Mouse (Mus musculus) T-helper 1 cell (primary cell): ENCODE results near the gene A4galt.

Experiments used
- in situ Hi-C: fragments of 300-600 bp; cut with MboI, MseI; formaldehyde crosslinking; loops from one replicate; pipeline ENCODE4 v1.15.1; 2025; ENCODE audit warnings: high pct_unique_total_duplicates

Gene A4galt

DNA sequence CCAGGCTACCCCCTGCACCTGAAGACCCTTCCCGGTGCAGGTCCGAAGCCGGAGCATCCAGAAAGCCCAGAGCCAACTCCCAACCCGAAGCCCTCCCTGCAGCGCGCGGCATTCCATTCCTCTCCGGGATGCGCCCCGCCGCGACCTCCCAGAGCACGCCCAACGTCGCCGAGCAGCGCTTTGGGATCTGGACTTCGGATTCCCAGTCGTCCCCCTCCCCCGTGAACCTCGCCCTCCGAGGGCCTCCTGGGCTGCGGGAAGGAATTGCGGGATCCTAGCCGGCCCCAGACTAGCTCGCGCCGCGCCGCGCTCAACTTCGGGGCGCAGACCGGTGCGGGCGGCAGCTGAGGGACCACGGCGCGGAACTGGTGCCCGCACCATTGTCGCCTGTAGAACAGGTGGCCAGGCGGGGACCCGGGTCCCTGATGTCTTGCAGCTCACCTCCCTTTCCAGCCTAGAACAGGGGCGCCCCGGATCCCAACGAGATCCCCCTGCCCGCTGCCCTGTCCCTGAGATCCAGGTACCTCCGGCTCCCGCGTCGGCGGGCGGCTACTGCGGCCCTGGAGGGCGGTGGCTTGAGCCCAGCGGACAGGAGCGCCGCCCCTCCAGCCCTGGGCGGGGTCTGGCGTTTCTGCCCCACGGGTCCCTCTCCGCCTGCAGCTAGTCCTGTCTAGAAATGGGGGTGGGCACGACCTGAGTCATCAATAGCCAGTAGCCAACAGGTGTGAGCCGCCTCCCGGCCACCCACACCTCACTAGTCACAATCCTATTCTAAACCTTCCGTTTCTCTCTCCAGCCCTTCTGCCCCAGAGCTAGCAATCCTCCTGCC lies at the start of gene A4galt:
Gene A4galt, minus strand, starts transcription at position 599 of the 829 bp plus-strand sequence.
- in situ Hi-C loops = no loop called here

- in situ Hi-C loops = no loop called here
Measured at GRCm38 (mm10) chr15:83299916-83300582, 48.5 kb upstream of the A4galt start.

DNA sequence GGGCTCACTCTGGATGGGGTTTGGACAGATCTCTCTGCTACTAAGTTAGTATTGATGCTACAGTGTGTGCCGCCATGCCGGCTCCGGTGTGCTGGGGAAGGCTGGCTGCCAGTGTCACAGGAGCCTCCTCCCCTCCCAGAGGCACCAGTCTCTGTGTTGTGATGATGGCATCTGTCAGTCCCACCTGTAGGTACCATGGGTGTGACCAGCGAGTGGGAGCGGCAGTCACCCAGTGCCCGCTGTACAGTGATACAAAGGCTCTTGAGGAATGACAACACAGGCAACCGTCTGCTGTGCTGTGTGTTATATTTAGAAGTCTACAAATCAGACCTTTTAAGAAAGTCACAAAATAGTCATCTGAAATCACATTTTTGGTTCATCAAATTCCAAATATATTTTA lies 47.9 kb upstream of the A4galt start:
- in situ Hi-C loops = no loop called here

- in situ Hi-C loops = no loop called here
Measured at GRCm38 (mm10) chr15:83298810-83299209, 47.2 kb upstream of the A4galt start.

- in situ Hi-C loops = no loop called here
Measured at GRCm38 (mm10) chr15:83298313-83298712, 46.7 kb upstream of the A4galt start.

DNA sequence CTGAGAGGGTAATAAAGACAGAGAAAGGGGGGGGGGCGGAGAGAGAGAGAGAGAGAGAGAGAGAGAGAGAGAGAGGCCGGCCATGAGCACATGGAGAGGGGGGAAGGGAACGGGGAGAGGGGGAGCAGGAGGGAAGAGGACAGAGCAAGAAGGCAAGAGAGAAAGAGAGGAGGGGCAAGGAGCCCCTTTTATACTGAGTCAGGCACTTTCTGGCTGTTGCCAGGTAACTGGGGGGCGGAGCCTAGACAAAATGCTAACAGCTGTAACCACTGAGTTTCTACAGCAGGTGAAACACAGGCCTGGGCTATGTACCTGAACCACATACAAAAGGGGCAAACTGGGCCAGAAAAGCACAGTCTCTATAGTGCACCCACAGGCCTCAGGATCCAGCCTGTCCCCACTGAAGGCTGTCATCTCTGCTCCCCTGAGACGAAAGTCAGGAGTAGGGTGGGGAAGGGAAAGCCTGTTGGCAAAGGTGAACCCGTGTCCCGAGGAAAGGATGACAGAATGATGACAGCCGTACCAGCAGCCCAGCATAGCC lies 45.3 kb upstream of the A4galt start:
- in situ Hi-C loops = no loop called here

DNA sequence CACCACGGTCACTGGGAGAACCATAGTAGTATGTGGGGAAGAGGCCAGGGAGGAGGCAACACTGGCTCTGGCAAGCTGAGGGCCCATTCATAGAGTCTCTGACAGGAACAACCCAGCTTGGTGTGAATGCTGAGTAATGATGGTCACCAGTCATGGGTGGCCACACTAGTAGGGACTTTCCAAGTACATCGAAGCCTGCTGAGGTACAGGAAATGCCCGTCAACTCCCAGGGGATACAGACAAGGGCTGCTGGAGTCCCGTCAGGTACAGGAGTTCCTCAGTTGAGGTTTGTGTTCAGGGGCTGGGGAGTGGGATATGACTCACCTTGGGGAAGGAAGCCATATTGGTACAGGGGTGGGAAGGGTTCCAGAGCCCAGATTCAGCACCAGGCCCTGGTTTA lies 44.5 kb upstream of the A4galt start:
- in situ Hi-C loops = no loop called here

- in situ Hi-C loops = no loop called here
Measured at GRCm38 (mm10) chr15:83294954-83295353, 43.4 kb upstream of the A4galt start.

DNA sequence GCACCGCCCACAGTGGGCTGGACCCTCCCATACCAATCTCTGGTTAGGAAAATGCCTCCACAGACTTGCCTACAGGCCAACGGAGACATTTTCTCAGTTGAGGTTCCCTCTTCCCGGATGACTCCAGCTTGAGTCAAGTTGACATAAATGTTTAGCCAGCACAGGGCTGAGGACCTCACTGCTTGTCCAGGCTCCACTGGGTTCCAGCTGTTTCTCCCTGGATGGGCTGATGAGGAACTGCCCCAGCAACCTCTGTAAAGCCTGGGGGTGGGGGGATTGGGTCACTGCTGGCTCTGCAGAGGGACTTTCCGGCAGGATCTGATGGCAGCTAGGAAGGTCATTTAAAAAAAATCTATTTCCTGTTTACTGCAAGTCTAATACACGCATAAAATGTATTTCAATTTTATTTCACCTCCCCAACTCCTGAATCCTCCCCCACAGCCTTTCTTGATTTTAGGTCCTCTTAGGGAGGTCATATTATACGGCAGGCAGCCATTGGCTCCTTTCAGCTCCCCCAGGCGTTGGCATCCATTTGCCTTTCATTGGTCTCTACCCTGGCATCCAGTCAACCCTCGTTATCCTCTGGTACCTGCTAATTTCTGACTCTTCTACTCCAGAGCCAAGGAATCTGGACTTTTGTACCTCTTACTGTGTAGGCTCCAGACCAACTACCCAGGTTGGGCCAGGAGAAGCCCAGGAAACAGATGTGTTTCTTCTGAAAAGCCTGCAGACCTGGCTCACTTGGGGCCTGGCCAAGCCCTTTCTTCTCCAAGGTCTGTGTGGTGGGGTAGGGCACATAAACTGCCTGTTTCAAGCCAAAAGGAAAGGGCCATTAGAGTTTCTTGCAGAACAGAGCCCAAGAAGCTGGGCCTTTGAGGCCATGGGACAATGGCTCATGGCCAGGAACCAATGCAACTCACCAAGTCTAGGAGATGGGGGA lies 42.4 kb upstream of the A4galt start:
- in situ Hi-C loops = no loop called here

DNA sequence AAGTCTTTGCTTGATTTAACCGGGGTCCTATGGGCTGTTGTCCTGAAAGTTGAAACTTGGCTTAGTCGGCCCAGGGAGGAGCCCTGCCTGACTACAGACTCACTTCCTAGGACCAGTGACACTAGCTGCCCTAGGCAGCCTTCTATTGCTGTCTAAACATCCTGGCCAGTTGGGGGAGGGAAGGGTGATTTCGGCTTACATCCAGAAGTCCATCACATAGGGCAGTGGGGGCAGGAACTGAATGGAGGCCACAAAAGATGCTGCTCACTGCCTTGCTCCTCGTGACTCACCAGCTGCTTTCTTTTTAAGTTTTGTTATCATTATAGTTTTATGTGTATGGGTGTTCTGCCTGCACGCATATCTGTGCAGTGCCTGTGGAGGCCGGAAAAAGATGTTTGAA lies 41.6 kb upstream of the A4galt start:
- in situ Hi-C loops = no loop called here

DNA sequence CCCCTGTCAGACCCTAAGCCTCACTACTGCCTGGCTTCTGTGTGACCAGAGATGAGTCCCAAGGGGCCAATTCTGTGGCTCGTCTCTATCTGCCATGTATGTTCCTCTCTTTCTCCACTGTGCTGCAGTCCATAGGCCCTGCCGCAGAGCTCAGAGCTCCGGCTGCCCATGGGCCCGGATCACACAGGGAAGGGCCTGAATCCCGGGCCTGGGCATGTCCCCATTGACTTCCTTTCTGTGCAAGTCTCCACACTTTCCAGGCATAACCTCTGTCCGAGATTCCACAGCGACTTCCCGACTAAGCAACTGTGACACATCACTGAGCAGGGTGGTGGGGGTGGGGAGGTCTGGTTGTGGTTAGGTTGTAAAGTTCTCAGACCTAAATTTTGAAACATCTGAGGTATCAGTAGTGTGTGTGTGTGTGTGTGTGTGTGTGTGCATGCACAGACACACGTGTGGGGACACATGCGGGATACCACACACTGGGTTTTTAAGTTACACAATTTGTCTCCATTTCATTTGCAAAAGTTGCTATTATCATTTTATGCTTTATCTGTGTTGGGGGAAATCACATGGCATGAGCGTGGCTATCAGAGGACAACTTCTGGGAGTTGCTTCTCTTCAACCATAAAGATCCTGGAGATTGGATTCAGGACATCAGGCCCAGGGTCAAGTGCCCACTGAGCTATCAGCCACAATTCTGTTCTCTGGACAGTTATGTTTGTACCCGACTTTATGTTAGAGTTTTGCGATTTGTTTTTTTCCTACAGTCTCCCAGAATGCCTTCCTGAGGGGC lies 40.9 kb upstream of the A4galt start:
- in situ Hi-C loops = no loop called here

DNA sequence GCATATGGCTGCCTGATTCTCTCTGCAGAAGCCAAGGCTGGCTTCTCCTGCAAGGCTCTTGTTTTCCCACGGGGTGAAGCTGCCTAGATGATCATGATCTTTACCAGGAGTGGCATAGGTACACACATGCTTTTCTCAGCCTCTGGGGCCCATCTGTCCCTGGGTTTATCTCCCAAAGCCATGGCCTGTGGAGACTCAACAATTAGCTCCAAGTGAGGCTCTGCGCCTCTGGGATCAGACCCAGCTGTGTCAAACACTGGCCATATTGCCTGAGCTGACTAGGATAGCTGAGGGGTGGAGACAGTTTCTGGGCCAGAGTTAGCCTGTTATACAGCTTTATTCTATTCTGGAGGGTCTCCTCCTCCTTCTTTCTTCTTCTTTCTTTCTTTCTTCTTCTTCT lies 39.3 kb upstream of the A4galt start:
- in situ Hi-C loops = no loop called here

DNA sequence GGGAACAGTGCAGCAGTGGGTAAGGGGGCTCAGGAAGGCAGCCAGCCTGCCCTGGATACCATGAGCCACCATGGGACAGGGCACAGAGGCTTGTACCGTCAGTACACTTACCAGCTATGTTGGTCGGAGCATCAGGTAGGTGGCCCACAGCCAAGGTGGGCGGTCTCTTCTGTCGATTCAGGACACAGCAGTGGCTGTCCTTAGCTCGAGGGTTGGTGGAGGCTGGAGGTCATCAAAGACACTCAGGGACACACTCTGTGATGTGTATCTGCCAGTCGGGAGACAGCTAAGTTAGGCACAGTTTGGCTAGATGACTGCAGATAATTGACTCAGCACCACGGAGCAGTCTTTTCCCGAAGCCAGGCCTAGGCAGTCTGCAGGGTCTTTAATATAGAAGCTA lies 33.3 kb upstream of the A4galt start:
- in situ Hi-C loops = no loop called here

GRCm38 (mm10) chr15:83282397-83282796 lies 30.8 kb upstream of the A4galt start:
- in situ Hi-C loops = no loop called here

DNA sequence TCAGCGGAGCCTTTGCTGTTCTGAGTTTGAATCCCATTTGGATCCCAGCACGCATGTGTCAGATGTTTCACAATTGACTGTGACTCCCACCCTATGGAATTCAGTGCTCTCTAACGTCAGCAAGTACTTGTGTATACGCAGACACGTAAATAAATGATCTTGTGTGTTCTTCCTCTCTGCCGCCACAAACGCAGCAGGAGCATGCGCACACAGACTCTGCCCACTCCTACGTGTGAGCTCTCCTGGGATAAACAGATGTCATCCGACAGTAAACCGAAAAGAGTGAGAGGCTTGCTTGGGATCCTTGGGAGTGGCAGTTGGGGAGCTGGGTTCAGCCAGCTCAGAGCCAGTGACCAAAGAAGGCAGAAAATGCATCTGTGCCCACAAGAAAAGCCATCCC lies 29.7 kb upstream of the A4galt start:
- in situ Hi-C loops = no loop called here

- in situ Hi-C loops = loop anchor here (10.0 kb wide), 1 partner anchor 836 kb away; no protein-coding TSS in a partner anchor
Measured at GRCm38 (mm10) chr15:83278579-83278978, 27.0 kb upstream of the A4galt start.

DNA sequence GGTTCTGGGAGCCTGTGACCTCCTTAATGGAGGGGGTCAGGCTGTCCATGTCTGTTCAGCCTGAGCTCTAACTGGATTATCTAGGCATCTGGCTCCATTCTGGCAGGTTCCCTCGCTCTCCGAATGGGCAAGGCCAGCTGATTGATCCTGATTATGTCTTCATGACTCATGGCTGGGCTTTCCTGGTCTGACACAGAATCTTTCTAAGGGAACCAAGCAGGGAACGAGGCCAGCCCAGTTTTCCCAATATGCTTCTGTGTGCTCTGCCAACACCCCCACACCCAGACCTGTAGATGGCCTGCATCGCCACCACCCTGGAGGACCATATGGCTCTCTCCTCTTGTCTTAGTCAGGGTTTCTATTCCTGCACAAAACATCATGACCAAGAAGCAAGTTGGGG lies 25.9 kb upstream of the A4galt start:
- in situ Hi-C loops = loop anchor here (10.0 kb wide), 1 partner anchor 837 kb away; no protein-coding TSS in a partner anchor

- in situ Hi-C loops = loop anchor here (10.0 kb wide), 1 partner anchor 841 kb away; no protein-coding TSS in a partner anchor
Measured at GRCm38 (mm10) chr15:83274237-83274636, 22.7 kb upstream of the A4galt start.

- in situ Hi-C loops = loop anchor here (10.0 kb wide), 1 partner anchor 842 kb away; no protein-coding TSS in a partner anchor
Measured at GRCm38 (mm10) chr15:83273017-83273416, 21.4 kb upstream of the A4galt start.

- in situ Hi-C loops = loop anchor here (10.0 kb wide), 1 partner anchor 844 kb away; no protein-coding TSS in a partner anchor
Measured at GRCm38 (mm10) chr15:83271221-83271620, 19.6 kb upstream of the A4galt start.
